In genomic region chr10:80405481-80406173, GRCm38 (mm10) we compare ENCODE assay signal across 8 mouse cellular contexts. TPM values are rescaled to one million over a fixed set of nuclear protein-coding genes. Genes with fewer than 3 reads are reported as not detected.
DNase-seq lines count a peak whose midpoint lies in the region; ATAC-seq lines count a peak whose summit lies in the region.

No protein-coding gene starts in this region.

- peak overlapping the region; percentile 96 for H3K4me3 ChIP-seq in kidney, embryonic 15.5 days (replicated peaks)
- H3K4me3 ChIP-seq in hindbrain, embryonic 16.5 days (ENCODE audit: low read length): peak overlapping the region; percentile 77

- no peak overlapping the region for H3K27ac ChIP-seq in kidney, embryonic 15.5 days
- H3K27ac ChIP-seq in hindbrain, embryonic 16.5 days (ENCODE audit: low read depth, low read length): no peak overlapping the region

- DNase-seq in kidney, adult 9 months: no peak
- DNase-seq in brain, adult 2 months (ENCODE audit: low read depth, low spot score): peak; percentile 38
- DNase-seq in naive thymus-derived CD4-positive, alpha-beta T cell, adult 2 months (ENCODE audit: low read depth): peak; percentile 42
- DNase-seq in spleen, adult 18-20 months: no peak
- no peak for DNase-seq in cerebellum, postnatal 36 days

- H3K9me3 ChIP-seq in kidney, embryonic 15.5 days (replicated peaks): no peaks in the 10 kb centered on the region
- no peaks in the 10 kb centered on the region for H3K9me3 ChIP-seq in hindbrain, embryonic 16.5 days (ENCODE audit: control insufficient read depth, low read length)

- peak overlapping the region; percentile 91 for H3K9ac ChIP-seq in kidney, embryonic 15.5 days
- H3K9ac ChIP-seq in hindbrain, embryonic 16.5 days (ENCODE audit: low read depth, low read length): peak overlapping the region; percentile 83

- H3K4me2 ChIP-seq in kidney, embryonic 15.5 days: peak overlapping the region; percentile 89
- peak overlapping the region; percentile 97 for H3K4me2 ChIP-seq in hindbrain, embryonic 16.5 days (ENCODE audit: low read length)

- no peaks in the 10 kb centered on the region for H3K27me3 ChIP-seq in kidney, embryonic 15.5 days
- H3K27me3 ChIP-seq in hindbrain, embryonic 16.5 days (replicated peaks; ENCODE audit: control insufficient read depth, insufficient read depth, low read length): no peaks in the 10 kb centered on the region

- 48% methylated on average over 10 of the region's 10 CpGs for WGBS in kidney, embryonic 15.5 days
- 55% methylated on average over 10 of the region's 10 CpGs for WGBS in hindbrain, embryonic 16.5 days

- H3K4me1 ChIP-seq in kidney, embryonic 15.5 days: peaks cover 38% of the 10 kb centered on the region
- H3K4me1 ChIP-seq in hindbrain, embryonic 16.5 days (ENCODE audit: control insufficient read depth, insufficient read depth, low read depth, low read length): peaks cover 16% of the 10 kb centered on the region

- no peak for ATAC-seq in kidney, embryonic 15.5 days (replicated peaks; ENCODE audit: low FRiP score)
- ATAC-seq in hindbrain, embryonic 16.5 days: no peak
- ATAC-seq in activated CD4-positive, CD25-positive, alpha-beta regulatory T cell, adult 4 months: no peak

- peaks cover 60% of the 10 kb centered on the region for H3K36me3 ChIP-seq in kidney, embryonic 15.5 days
- peaks cover 25% of the 10 kb centered on the region for H3K36me3 ChIP-seq in hindbrain, embryonic 16.5 days (ENCODE audit: control insufficient read depth, insufficient read depth, low read length)

RNA-seq across cellular contexts. Expression of gene Uqcr11, which starts 1.0 kb away (rescaled TPM):
- polyA plus RNA-seq in kidney, embryonic 15.5 days (2015; fragmentation: Nextera tagmentation; extraction: Ambion mirVana): 790 and 798 TPM in 2 replicates
- polyA plus RNA-seq in hindbrain, embryonic 16.5 days (2015; fragmentation: Nextera tagmentation; extraction: Ambion mirVana): 704 and 759 TPM in 2 replicates
- polyA plus RNA-seq in activated CD4-positive, CD25-positive, alpha-beta regulatory T cell, adult 4 months (2017; shearing (Covaris generic)): 100 to 1,000 TPM; 327 to 363 TPM

RNA-seq across cellular contexts. Expression of gene Mbd3, which starts 6.3 kb away (rescaled TPM):
- 260 and 283 TPM in 2 replicates for polyA plus RNA-seq in kidney, embryonic 15.5 days (2015; fragmentation: Nextera tagmentation; extraction: Ambion mirVana)
- polyA plus RNA-seq in hindbrain, embryonic 16.5 days (2015; fragmentation: Nextera tagmentation; extraction: Ambion mirVana): 196 and 207 TPM in 2 replicates
- 10 to 100 TPM; 23.6 to 32.0 TPM for polyA plus RNA-seq in activated CD4-positive, CD25-positive, alpha-beta regulatory T cell, adult 4 months (2017; shearing (Covaris generic))

RNA-seq across cellular contexts. Expression of gene Mex3d, which starts 18.2 kb away (rescaled TPM):
- 7.1 and 8.4 TPM in 2 replicates for polyA plus RNA-seq in kidney, embryonic 15.5 days (2015; fragmentation: Nextera tagmentation; extraction: Ambion mirVana)
- 9.1 and 9.2 TPM in 2 replicates for polyA plus RNA-seq in hindbrain, embryonic 16.5 days (2015; fragmentation: Nextera tagmentation; extraction: Ambion mirVana)
- 1 to 10 TPM in 1 of 2 experiments, under 1 TPM in 1; 0.62 to 1.2 TPM for polyA plus RNA-seq in activated CD4-positive, CD25-positive, alpha-beta regulatory T cell, adult 4 months (2017; shearing (Covaris generic))

RNA-seq across cellular contexts. Expression of gene Tcf3, which starts 27.8 kb away (rescaled TPM):
- polyA plus RNA-seq in kidney, embryonic 15.5 days (2015; fragmentation: Nextera tagmentation; extraction: Ambion mirVana): 130 and 138 TPM in 2 replicates
- 32.5 and 45.3 TPM in 2 replicates for polyA plus RNA-seq in hindbrain, embryonic 16.5 days (2015; fragmentation: Nextera tagmentation; extraction: Ambion mirVana)
- 10 to 100 TPM in 1 of 2 experiments, 1 to 10 TPM in 1; 9.3 to 10.7 TPM for polyA plus RNA-seq in activated CD4-positive, CD25-positive, alpha-beta regulatory T cell, adult 4 months (2017; shearing (Covaris generic))

RNA-seq across cellular contexts. Expression of gene Plk5, which starts 49.4 kb away (rescaled TPM):
- polyA plus RNA-seq in kidney, embryonic 15.5 days (2015; fragmentation: Nextera tagmentation; extraction: Ambion mirVana): 0.67 and 0.70 TPM in 2 replicates
- polyA plus RNA-seq in hindbrain, embryonic 16.5 days (2015; fragmentation: Nextera tagmentation; extraction: Ambion mirVana): 9.3 and 11.0 TPM in 2 replicates
- polyA plus RNA-seq in activated CD4-positive, CD25-positive, alpha-beta regulatory T cell, adult 4 months (2017; shearing (Covaris generic)): not detected

Comparison
In these comparisons a context has a peak if more than half of its experiments do, and no peak if none do; other contexts are left out.
1. DNase-seq: peak in brain, adult 2 months (single experiment) and naive thymus-derived CD4-positive, alpha-beta T cell, adult 2 months (single experiment); none in kidney, adult 9 months (single experiment), spleen, adult 18-20 months (0 of 2) and cerebellum, postnatal 36 days (0 of 2).